Mouse (Mus musculus) mouse embryonic stem cell (cell line): ENCODE measurements around the gene Setdb2.
"Not testable (repeated sequence)": the region's sequence is repeated elsewhere in the genome, so short reads cannot be mapped to it uniquely, and the experiment has no call there.

Experiments
- in situ Hi-C, 2 experiments: fragments of 300-500 bp; cut with MboI; formaldehyde crosslinking; loops; 1 replicate in 1 of 2; 3 replicates in 1 of 2; pipeline ENCODE4 v1.14.3; 2019 to 2020; ENCODE audit warnings: low sequenced_read_pairs in 2 of 2, low pct_unique_long_range_greater_than_20kb in 1 of 2, mixed read lengths in 1 of 2; ENCODE audit not compliant: unreplicated experiment in 1 of 2

Gene Setdb2

GRCm38 (mm10) chr14:59440558-59441471 is at the start of gene Setdb2, which contains the start of gene Cab39l:
Gene Setdb2, minus strand, starts transcription at chr14:59440884.
Gene Cab39l, plus strand, starts transcription at chr14:59440972.
- in situ Hi-C loops, result no loop called here

GRCm38 (mm10) chr14:59485247-59485810 is 44.6 kb upstream of the Setdb2 start:
- in situ Hi-C loops, result no loop called here

- in situ Hi-C loops, result no loop called here
These were observed 38.0 kb upstream of the Setdb2 start for GRCm38 (mm10) chr14:59478699-59479098.

- in situ Hi-C loops, result no loop called here
These were observed 30.1 kb upstream of the Setdb2 start for GRCm38 (mm10) chr14:59470781-59471180.

GRCm38 (mm10) chr14:59467798-59468197 is 27.1 kb upstream of the Setdb2 start:
- in situ Hi-C loops, result loop anchor here in 1 of 2 experiments (10.0 kb wide), 1 partner anchor 87 kb away; no protein-coding TSS in a partner anchor

GRCm38 (mm10) chr14:59466503-59466902 is 25.8 kb upstream of the Setdb2 start:
- in situ Hi-C loops, result loop anchor here in 1 of 2 experiments (10.0 kb wide), 1 partner anchor 88 kb away; no protein-coding TSS in a partner anchor

- in situ Hi-C loops, result no loop called here
These were observed 7.3 kb upstream of the Setdb2 start for GRCm38 (mm10) chr14:59447981-59448380.

GRCm38 (mm10) chr14:59445421-59445820 is 4.7 kb upstream of the Setdb2 start:
- in situ Hi-C loops, result no loop called here

- in situ Hi-C loops, result no loop called here
These were observed 755 bp upstream of the Setdb2 start for GRCm38 (mm10) chr14:59441472-59441805.

GRCm38 (mm10) chr14:59440039-59440438 is 645 bp downstream of the Setdb2 start:
- in situ Hi-C loops, result no loop called here

GRCm38 (mm10) chr14:59438505-59438904 is 2.2 kb downstream of the Setdb2 start:
- in situ Hi-C loops, result loop anchor here in 1 of 2 experiments (10.0 kb wide), 1 partner anchor 64 kb away; no protein-coding TSS in a partner anchor

- in situ Hi-C loops, result loop anchor here in 1 of 2 experiments (10.0 kb wide), 1 partner anchor 63 kb away; no protein-coding TSS in a partner anchor
These were observed 3.3 kb downstream of the Setdb2 start for GRCm38 (mm10) chr14:59437398-59437797.

- in situ Hi-C loops, result loop anchor here in 1 of 2 experiments (10.0 kb wide), 1 partner anchor 60 kb away; no protein-coding TSS in a partner anchor
These were observed 5.5 kb downstream of the Setdb2 start for GRCm38 (mm10) chr14:59435206-59435605.

- in situ Hi-C loops, result loop anchor here in 1 of 2 experiments (10.0 kb wide), 1 partner anchor 59 kb away; no protein-coding TSS in a partner anchor
These were observed 6.8 kb downstream of the Setdb2 start for GRCm38 (mm10) chr14:59433902-59434301.

- in situ Hi-C loops, result loop anchor here in 1 of 2 experiments (10.0 kb wide), 1 partner anchor 56 kb away; no protein-coding TSS in a partner anchor
These were observed 10.1 kb downstream of the Setdb2 start for GRCm38 (mm10) chr14:59430556-59430955.

GRCm38 (mm10) chr14:59422912-59423663 is 17.6 kb downstream of the Setdb2 start:
- in situ Hi-C loops, result no loop called here

- in situ Hi-C loops, result no loop called here
These were observed 22.5 kb downstream of the Setdb2 start for GRCm38 (mm10) chr14:59418171-59418570.

- in situ Hi-C loops, result not testable (repeated sequence)
These were observed 25.7 kb downstream of the Setdb2 start for GRCm38 (mm10) chr14:59414979-59415378.
